Mouse (Mus musculus) neural tube, embryonic 13.5 days (tissue): ENCODE results near the gene Rasgrp2. TPM values are rescaled to one million over a fixed set of nuclear protein-coding genes. Genes with fewer than 3 reads are reported as not detected.

Source experiments
- ATAC-seq: fragments of 200-750 bp; cut with Nextera tagmentation; 2 replicates; pipeline ENCODE4 v1.8.0; 2017; ENCODE audit warnings: low read depth, mild to moderate bottlenecking, moderate TSS enrichment, moderate library complexity
- H3K27ac ChIP-seq: fragments of 300-500 bp; sonication (generic); replicated peaks from 2 replicates; pipeline ENCODE4 v1.5.1; 2015; ENCODE audit warnings: moderate library complexity, mild to moderate bottlenecking, inconsistent platforms
- H3K27me3 ChIP-seq: fragments of 300-500 bp; sonication (generic); 2 replicates; pipeline ENCODE4 v1.6.1; 2015; ENCODE audit warnings: mild to moderate bottlenecking, inconsistent platforms
- H3K36me3 ChIP-seq: fragments of 300-500 bp; sonication (generic); 2 replicates; pipeline ENCODE4 v1.6.1; 2015; ENCODE audit warnings: mild to moderate bottlenecking, inconsistent platforms
- H3K4me1 ChIP-seq: fragments of 300-500 bp; sonication (generic); replicated peaks from 2 replicates; pipeline ENCODE4 v1.6.1; 2015; ENCODE audit warnings: inconsistent platforms
- H3K4me2 ChIP-seq: fragments of 300-500 bp; sonication (generic); 2 replicates; pipeline ENCODE4 v1.6.1; 2015; ENCODE audit warnings: inconsistent platforms, mild to moderate bottlenecking, moderate library complexity
- H3K4me3 ChIP-seq: fragments of 300-500 bp; sonication (generic); 2 replicates; pipeline ENCODE4 v1.5.1; 2015; ENCODE audit warnings: mild to moderate bottlenecking, inconsistent platforms
- H3K9ac ChIP-seq: fragments of 300-500 bp; sonication (generic); 2 replicates; pipeline ENCODE4 v1.6.1; 2015; ENCODE audit warnings: moderate library complexity, mild to moderate bottlenecking, inconsistent platforms
- H3K9me3 ChIP-seq: fragments of 300-500 bp; sonication (generic); 2 replicates; pipeline ENCODE4 v1.6.1; 2016; ENCODE audit warnings: inconsistent platforms
- WGBS: fragments of 180-500 bp; shearing (Covaris S2); methylation state at CpG from one replicate; pipeline ENCODE4 v1.1.7; 2015; 5-methylcytosine and 5-hydroxymethylcytosine counted together
- polyA plus RNA-seq: library from polyadenylated mRNA; unstranded; fragments of >200 nt; fragmentation: Nextera tagmentation; extraction: Ambion mirVana; gene quantifications from 2 replicates; pipeline ENCODE4 v1.2.1, GENCODE M21; 2015

Rasgrp2 gene
- polyA plus RNA-seq, 1 experiment from 2014 or later, result 49.9 TPM

- Histone ChIP-seq H3K9me3 (no peaks in the 10 kb centered on the region), H3K4me1 (peaks cover 98% of the 10 kb centered on the region), H3K27me3 (peaks cover 79% of the 10 kb centered on the region), H3K27ac (peak overlapping the region; percentile 70), H3K36me3 (no peaks in the 10 kb centered on the region), H3K9ac (no peak overlapping the region), H3K4me3 (no peak overlapping the region), H3K4me2 (peak overlapping the region; percentile 26; the same call in 1 of the 2 replicates)
- 27% methylated on average over 5 of the region's 5 CpGs for WGBS
- ATAC-seq, result 0 out of 2 replicates have a peak, but pooled peaks have one; percentile 8
These were observed 26.5 kb downstream of the Rasgrp2 start for GRCm38 (mm10) chr19:6425595-6425994.

DNA sequence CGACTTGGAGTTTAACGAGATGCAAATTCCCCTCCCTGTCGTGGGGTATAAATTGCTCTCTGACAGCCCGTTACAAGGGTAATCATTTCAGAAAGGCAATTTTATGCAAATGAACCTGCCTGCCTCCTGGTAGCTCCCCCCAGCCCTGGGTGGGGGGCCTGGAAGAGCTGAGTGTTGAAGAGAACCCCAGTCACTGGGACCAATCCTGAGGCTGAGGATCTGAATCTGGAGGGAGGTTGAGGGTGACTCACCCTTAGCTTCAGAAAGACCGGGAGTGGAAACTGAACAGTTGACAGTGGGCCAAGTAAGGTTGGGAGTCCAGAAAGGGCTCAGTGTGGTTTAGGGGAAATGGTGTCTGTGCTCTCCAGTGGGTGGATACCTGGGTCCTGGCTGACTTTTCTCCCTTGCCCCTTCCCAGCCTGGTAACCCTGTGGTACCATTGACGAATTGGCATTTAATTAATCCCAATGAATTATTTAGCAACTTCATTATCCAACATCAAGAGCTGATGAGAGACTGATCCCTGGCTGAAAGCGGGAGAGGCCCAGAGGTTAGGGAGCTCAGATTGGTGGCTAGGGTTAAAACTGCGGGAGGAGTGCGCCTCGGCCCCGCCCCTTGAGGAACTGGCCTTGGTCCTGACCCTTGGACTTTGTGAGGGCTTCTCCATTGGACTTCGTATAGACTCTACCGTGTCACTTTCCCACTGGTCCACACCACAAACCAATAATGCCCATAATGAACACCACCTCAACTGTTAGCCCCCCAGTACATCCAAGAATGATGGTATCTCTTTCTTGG is 27.8 kb downstream of the Rasgrp2 start:
- Histone ChIP-seq H3K9me3 (no peaks in the 10 kb centered on the region), H3K27me3 (peaks cover 74% of the 10 kb centered on the region), H3K36me3 (no peaks in the 10 kb centered on the region), H3K4me1 (peaks cover 89% of the 10 kb centered on the region), H3K9ac (peak overlapping the region; percentile 46; the same call in 1 of the 2 replicates), H3K4me3 (no peak overlapping the region), H3K4me2 (peak overlapping the region; percentile 59), H3K27ac (0 out of 2 replicates have a peak overlapping the region, but pooled peaks have one; percentile 33)
- ATAC-seq, result no peak
- 8% methylated on average over 13 of the region's 13 CpGs for WGBS

GRCm38 (mm10) chr19:6427653-6428434 is 28.7 kb downstream of the Rasgrp2 start:
- peak overlapping the region; percentile 59 for H3K4me2 ChIP-seq
- WGBS, result 1% methylated on average over 81 of the region's 94 CpGs
- no peaks in the 10 kb centered on the region for H3K36me3 ChIP-seq
- peaks cover 69% of the 10 kb centered on the region for H3K27me3 ChIP-seq
- H3K4me1 ChIP-seq, result peaks cover 79% of the 10 kb centered on the region
- H3K4me3 ChIP-seq, result peak overlapping the region; percentile 33
- no peaks in the 10 kb centered on the region for H3K9me3 ChIP-seq
- no peak overlapping the region for H3K27ac ChIP-seq
- H3K9ac ChIP-seq, result peak overlapping the region; percentile 63
- no peak for ATAC-seq

- H3K9ac ChIP-seq, result peak overlapping the region; percentile 63
- WGBS, result 1% methylated on average over 60 of the region's 60 CpGs
- ATAC-seq, result no peak; the same call in 1 of the 2 replicates
- H3K27ac ChIP-seq, result no peak overlapping the region
- H3K9me3 ChIP-seq, result no peaks in the 10 kb centered on the region
- H3K36me3 ChIP-seq, result no peaks in the 10 kb centered on the region
- H3K4me2 ChIP-seq, result peak overlapping the region; percentile 59
- H3K4me1 ChIP-seq, result peaks cover 71% of the 10 kb centered on the region
- peaks cover 69% of the 10 kb centered on the region for H3K27me3 ChIP-seq
- H3K4me3 ChIP-seq, result peak overlapping the region; percentile 33
These were observed 29.5 kb downstream of the Rasgrp2 start for GRCm38 (mm10) chr19:6428501-6429200.

DNA sequence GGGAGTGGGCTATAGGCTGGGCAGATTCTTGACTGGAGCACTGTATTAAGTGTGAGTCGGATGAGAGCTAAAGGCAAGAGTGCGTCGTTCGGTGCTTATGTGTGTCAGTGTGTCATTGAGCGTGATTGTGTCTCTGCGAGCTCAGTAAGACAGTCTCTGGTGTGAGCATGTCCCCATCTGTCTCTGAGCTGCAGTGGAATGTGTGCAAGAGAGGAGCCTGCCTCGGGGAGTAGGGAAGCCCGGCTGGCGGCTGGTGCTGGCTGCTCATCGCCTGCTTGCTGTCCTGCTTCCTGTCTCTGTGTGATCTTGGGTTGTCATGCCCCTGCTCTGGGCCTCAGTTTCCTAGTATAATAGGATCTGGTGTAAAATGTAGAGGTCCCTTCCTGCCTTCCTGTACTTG is 43.9 kb downstream of the Rasgrp2 start:
- Histone ChIP-seq H3K9me3 (no peaks in the 10 kb centered on the region), H3K36me3 (no peaks in the 10 kb centered on the region), H3K4me2 (no peak overlapping the region), H3K9ac (no peak overlapping the region), H3K4me1 (peaks cover 70% of the 10 kb centered on the region), H3K27me3 (no peaks in the 10 kb centered on the region), H3K27ac (no peak overlapping the region), H3K4me3 (no peak overlapping the region)
- ATAC-seq, result no peak
- WGBS, result 76% methylated on average over 10 of the region's 10 CpGs

DNA sequence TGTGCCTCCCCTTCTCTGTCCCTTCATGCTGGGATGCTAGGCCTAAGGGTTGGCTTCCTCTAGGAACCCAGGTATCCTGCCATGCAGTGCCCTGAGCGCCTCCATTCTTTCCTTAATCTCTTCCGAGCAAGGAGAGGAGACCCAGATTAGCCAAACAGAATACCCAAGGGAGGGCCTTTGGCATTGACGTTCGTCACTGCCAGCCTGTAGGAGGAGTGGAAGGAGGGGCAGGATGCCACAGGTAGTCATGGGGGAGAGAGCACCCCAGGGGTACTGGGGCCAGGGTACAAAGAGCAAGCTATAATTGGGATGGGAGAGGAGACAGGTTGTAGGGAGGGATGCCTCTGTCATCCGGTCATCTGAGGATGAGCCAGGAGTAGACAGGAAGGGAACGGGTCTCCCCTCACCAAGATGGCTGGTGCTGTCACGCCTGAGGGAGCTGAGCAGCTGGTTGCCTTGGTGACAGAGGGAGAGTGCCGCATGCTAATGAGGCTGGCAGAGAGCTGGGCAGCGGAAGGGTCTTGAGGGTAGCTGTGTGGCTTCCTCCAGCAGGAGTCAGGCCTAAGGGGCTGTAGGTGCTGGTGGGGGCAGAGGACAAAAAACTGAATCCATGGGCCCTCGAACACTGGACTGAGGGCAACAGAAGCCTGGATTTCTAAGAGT is 46.8 kb downstream of the Rasgrp2 start:
- Histone ChIP-seq H3K4me1 (peaks cover 76% of the 10 kb centered on the region), H3K36me3 (no peaks in the 10 kb centered on the region), H3K9ac (peak overlapping the region; percentile 53), H3K27ac (peak overlapping the region; percentile 90), H3K9me3 (no peaks in the 10 kb centered on the region), H3K4me2 (peak overlapping the region; percentile 42), H3K27me3 (no peaks in the 10 kb centered on the region), H3K4me3 (no peak overlapping the region)
- peak; percentile 86 for ATAC-seq
- WGBS, result 17% methylated on average over 10 of the region's 10 CpGs

DNA sequence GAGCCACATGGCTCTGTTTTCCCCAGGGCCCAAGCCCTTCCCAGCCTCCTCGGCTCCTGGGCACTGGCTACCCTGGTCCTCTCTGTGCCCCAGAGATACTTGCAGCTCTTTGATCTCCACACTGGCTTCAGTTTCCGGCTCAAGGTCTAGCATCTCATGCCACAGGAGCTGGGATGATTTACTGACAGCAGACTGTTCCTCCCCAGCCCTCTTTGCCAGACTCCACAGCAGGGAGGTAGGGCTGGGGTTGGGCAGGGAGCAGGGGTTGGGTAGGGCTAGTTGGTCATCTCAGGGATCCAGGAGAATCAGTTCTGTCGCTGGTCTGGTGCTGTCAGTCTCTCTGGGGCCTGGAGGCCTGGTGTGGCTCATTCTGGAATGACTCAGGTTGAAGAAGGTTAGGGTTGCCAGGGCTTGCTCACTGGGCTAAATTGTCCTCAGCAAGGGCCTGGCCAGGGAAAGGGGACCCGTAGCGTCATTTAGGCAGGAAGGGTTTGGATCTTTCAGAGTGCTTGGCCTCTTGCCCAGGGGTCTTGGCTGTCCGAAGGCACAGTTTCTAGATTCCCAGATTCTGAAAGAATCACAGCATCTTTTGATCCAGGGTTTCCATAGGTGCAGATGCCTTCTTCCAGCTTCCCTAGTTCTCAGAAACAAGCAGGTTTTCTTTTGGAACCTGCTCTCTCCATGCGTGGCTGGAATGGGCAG is 47.7 kb downstream of the Rasgrp2 start:
- WGBS, result 46% methylated on average over 7 of the region's 7 CpGs
- Histone ChIP-seq H3K27ac (peak overlapping the region; percentile 90), H3K36me3 (no peaks in the 10 kb centered on the region), H3K27me3 (no peaks in the 10 kb centered on the region), H3K4me2 (peak overlapping the region; percentile 42), H3K9ac (peak overlapping the region; percentile 53), H3K4me1 (peaks cover 83% of the 10 kb centered on the region), H3K9me3 (no peaks in the 10 kb centered on the region), H3K4me3 (no peak overlapping the region)
- 0 out of 2 replicates have a peak, but pooled peaks have one; percentile 4 for ATAC-seq

DNA sequence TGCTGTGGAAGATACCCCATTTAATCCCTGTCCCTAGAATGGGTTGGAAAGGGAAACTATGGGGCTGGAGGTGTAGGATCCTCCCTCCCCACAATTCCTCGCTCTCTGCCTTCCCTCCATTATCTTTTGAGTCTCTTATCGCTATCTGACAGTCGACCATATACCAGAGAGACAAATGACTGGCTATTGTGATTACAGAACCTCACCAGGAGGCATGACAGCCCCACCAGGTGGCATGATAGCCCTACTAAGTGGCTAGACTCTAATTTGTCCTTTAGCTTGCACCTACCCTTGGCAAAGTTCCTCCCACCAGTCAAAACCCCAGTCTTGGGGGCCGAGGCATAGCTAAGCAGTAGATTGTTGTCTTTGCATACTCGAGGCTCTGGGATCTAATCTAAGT is 49.6 kb downstream of the Rasgrp2 start:
- no peaks in the 10 kb centered on the region for H3K36me3 ChIP-seq
- no peak overlapping the region for H3K4me2 ChIP-seq
- peak overlapping the region; percentile 49 for H3K9ac ChIP-seq
- H3K4me1 ChIP-seq, result peaks cover 91% of the 10 kb centered on the region
- no peaks in the 10 kb centered on the region for H3K9me3 ChIP-seq
- ATAC-seq, result no peak
- no peaks in the 10 kb centered on the region for H3K27me3 ChIP-seq
- 40% methylated on average over 5 of the region's 5 CpGs for WGBS
- peak overlapping the region; percentile 49; the same call in 1 of the 2 replicates for H3K27ac ChIP-seq
- H3K4me3 ChIP-seq, result no peak overlapping the region

GRCm38 (mm10) chr19:6449841-6450240 is 50.7 kb downstream of the Rasgrp2 start:
- peaks cover 89% of the 10 kb centered on the region for H3K4me1 ChIP-seq
- WGBS, result 74% methylated on average over 7 of the region's 7 CpGs
- no peak for ATAC-seq
- H3K9ac ChIP-seq, result no peak overlapping the region
- no peak overlapping the region for H3K4me3 ChIP-seq
- H3K36me3 ChIP-seq, result peaks cover under 1% of the 10 kb centered on the region; the same call in 1 of the 2 replicates
- H3K27me3 ChIP-seq, result no peaks in the 10 kb centered on the region
- H3K9me3 ChIP-seq, result no peaks in the 10 kb centered on the region
- H3K27ac ChIP-seq, result no peak overlapping the region
- H3K4me2 ChIP-seq, result no peak overlapping the region

GRCm38 (mm10) chr19:6452030-6452494 is 52.9 kb downstream of the Rasgrp2 start:
- Histone ChIP-seq H3K27ac (peak overlapping the region; percentile 84), H3K36me3 (peaks cover 19% of the 10 kb centered on the region), H3K9me3 (no peaks in the 10 kb centered on the region), H3K4me1 (peaks cover 66% of the 10 kb centered on the region), H3K27me3 (no peaks in the 10 kb centered on the region), H3K4me3 (no peak overlapping the region), H3K4me2 (no peak overlapping the region), H3K9ac (peak overlapping the region; percentile 31; the same call in 1 of the 2 replicates)
- WGBS, result 22% methylated on average over 6 of the region's 6 CpGs
- ATAC-seq, result peak; percentile 73
